Mouse (Mus musculus): ENCODE results near the gene Kat2b.

DNA sequence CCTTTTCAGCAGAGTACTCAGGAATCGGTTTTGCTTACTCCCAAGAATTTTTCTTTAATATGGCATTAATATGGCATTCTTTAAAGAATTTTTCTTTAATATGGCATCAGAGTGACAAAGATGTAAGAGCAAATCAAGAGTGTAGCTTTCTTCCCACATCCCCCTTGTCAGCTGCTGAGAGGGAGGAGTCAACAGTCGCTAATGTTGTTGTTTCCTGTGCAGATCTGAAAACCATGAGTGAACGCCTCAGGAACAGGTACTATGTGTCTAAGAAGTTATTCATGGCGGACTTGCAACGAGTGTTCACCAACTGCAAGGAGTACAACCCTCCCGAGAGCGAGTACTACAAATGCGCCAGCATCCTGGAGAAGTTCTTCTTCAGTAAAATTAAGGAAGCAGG, 103.8 kb downstream of the Kat2b start:
- TF ChIP-seq CTCF (IDR thresholded peaks at IDR 0.05; ENCODE audit: low read depth, low read length) (no peak), POLR2AphosphoS5 (IDR thresholded peaks at IDR 0.05; ENCODE audit: insufficient replicate concordance, low read depth, low read length) (no peak), GATA1 (IDR thresholded peaks at IDR 0.05; ENCODE audit: borderline replicate concordance, low read length) (no peak)
